Comparison of ENCODE assay signal across 16 mouse cellular contexts in the genomic region with DNA sequence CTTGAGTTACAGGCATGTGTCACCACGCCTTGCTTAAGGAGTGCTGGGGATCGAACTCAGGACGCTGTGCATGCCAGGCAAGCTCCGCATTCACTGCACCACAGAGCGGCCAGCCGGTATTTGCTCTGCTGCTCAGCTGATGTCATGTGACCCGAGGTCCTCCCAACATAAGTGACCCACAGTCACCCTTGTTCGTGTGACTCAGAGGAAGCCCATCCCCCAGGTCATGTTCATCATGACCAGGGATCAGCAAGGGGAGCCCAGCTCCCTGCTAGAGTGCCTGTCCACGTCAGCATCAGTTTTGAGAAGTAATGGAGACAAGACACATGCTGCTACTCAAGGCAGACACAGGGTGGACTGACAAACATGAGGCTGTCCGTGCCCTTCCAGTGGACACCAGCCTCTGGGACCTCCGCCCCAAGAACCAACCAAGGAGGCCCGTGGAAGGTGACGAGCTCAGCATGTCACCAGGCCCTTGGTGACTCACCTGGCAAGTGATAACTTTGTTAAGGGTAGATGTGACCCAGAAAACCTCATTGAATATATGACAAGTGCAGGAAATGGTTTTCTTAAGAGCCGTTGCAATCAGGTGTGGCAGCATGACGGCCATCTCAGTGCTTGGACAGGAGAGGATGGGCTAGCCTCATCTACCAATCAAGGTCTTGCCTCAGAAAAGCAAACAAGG. TPM values are rescaled to one million over a fixed set of nuclear protein-coding genes. Genes with fewer than 3 reads are reported as not detected.
DNase-seq lines count a peak whose midpoint lies in the region; ATAC-seq and TF ChIP-seq lines count a peak whose summit lies in the region.
"Had no signal": no experiment of that assay in that cellular context is flagged by ENCODE, and none has a peak within 500 bp of the region (broad histone marks: within the 10 kb centered on the region; RNA-seq: fewer than 3 reads in every experiment).

No protein-coding gene starts in this region.

- H3K4me2 ChIP-seq in heart, embryonic 13.5 days = no peak overlapping the region
- no peak overlapping the region for H3K4me2 ChIP-seq in liver, embryonic 16.5 days (ENCODE audit: low read depth, low read length)
- no peak overlapping the region for H3K4me2 ChIP-seq in liver, embryonic 12.5 days
- H3K4me2 ChIP-seq: heart, embryonic 12.5 days; hindbrain, embryonic 13.5 days; lung, embryonic 15.5 days; midbrain, embryonic 12.5 days had no signal

- peaks cover 11% of the 10 kb centered on the region for H3K4me1 ChIP-seq in heart, embryonic 13.5 days
- H3K4me1 ChIP-seq in liver, embryonic 16.5 days (ENCODE audit: control insufficient read depth, low read depth, low read length) = no peaks in the 10 kb centered on the region
- H3K4me1 ChIP-seq in liver, embryonic 12.5 days = no peaks in the 10 kb centered on the region
- peaks cover 34% of the 10 kb centered on the region for H3K4me1 ChIP-seq in bone marrow macrophage, adult 2 months (ENCODE audit: control insufficient read depth, insufficient read depth, low read length)
- H3K4me1 ChIP-seq in small intestine, adult 2 months (ENCODE audit: control insufficient read depth, insufficient read depth, insufficient read length, low read length) = peaks cover 11% of the 10 kb centered on the region
- H3K4me1 ChIP-seq: hindbrain, embryonic 13.5 days; lung, embryonic 15.5 days; midbrain, embryonic 12.5 days had no signal

- H3K9me3 ChIP-seq in heart, embryonic 13.5 days = no peaks in the 10 kb centered on the region
- H3K9me3 ChIP-seq in liver, embryonic 16.5 days (replicated peaks; ENCODE audit: control insufficient read depth, low read length) = no peaks in the 10 kb centered on the region
- H3K9me3 ChIP-seq in liver, embryonic 12.5 days (replicated peaks) = no peaks in the 10 kb centered on the region
- H3K9me3 ChIP-seq: hindbrain, embryonic 13.5 days; lung, embryonic 15.5 days; midbrain, embryonic 12.5 days had no signal

- TF ChIP-seq CTCF in bone marrow macrophage, adult 2 months (IDR thresholded peaks at IDR 0.05; ENCODE audit: low read depth, low read length) = no peak
- no peak for TF ChIP-seq CTCF in small intestine, adult 2 months (IDR thresholded peaks at IDR 0.05; ENCODE audit: extremely low read depth, insufficient read length, insufficient replicate concordance, low read depth, low read length)

- no peak for DNase-seq in heart, postnatal 25 days (ENCODE audit: low spot score)
- no peak for DNase-seq in cerebellum, postnatal 10 days
- no peak for DNase-seq in gastrocnemius, postnatal 36 days
- DNase-seq: adrenal gland, postnatal 14 days; cerebellum, postnatal 14 days; gastrocnemius, postnatal 10 days had no signal

- H3K36me3 ChIP-seq in heart, embryonic 13.5 days = no peaks in the 10 kb centered on the region
- H3K36me3 ChIP-seq in liver, embryonic 16.5 days (ENCODE audit: control insufficient read depth, insufficient read depth) = no peaks in the 10 kb centered on the region
- H3K36me3 ChIP-seq in liver, embryonic 12.5 days = no peaks in the 10 kb centered on the region
- H3K36me3 ChIP-seq in small intestine, adult 2 months (ENCODE audit: control insufficient read depth, insufficient read depth, low read length) = no peaks in the 10 kb centered on the region
- H3K36me3 ChIP-seq: heart, embryonic 12.5 days; hindbrain, embryonic 13.5 days; lung, embryonic 15.5 days; midbrain, embryonic 12.5 days had no signal

- TF ChIP-seq POLR2A in bone marrow macrophage, adult 2 months (IDR thresholded peaks at IDR 0.05; ENCODE audit: borderline replicate concordance, low read depth, low read length) = no peak
- TF ChIP-seq POLR2A in small intestine, adult 2 months (IDR thresholded peaks at IDR 0.05; ENCODE audit: low read depth, low read length) = no peak

- no peak for ATAC-seq in heart, embryonic 13.5 days (ENCODE audit: extremely low read depth, insufficient number of reproducible peaks, low FRiP score, low TSS enrichment)
- ATAC-seq in liver, embryonic 16.5 days (ENCODE audit: low read depth) = peak; percentile 41
- ATAC-seq in liver, embryonic 12.5 days = no peak

- WGBS in heart, embryonic 13.5 days = 64% methylated on average over 15 of the region's 15 CpGs
- 54% methylated on average over 15 of the region's 15 CpGs for WGBS in liver, embryonic 16.5 days (ENCODE audit: insufficient replicate concordance)
- 59% methylated on average over 15 of the region's 15 CpGs for WGBS in liver, embryonic 12.5 days (ENCODE audit: insufficient replicate concordance)
- 78% methylated on average over 15 of the region's 15 CpGs for WGBS in small intestine, adult 2 months

- no peak overlapping the region for H3K4me3 ChIP-seq in heart, embryonic 13.5 days
- no peak overlapping the region for H3K4me3 ChIP-seq in liver, embryonic 16.5 days (ENCODE audit: low read depth, low read length)
- H3K4me3 ChIP-seq in liver, embryonic 12.5 days = no peak overlapping the region
- H3K4me3 ChIP-seq in bone marrow macrophage, adult 2 months (ENCODE audit: insufficient read depth, low read length) = no peak overlapping the region
- no peak overlapping the region for H3K4me3 ChIP-seq in small intestine, adult 2 months (ENCODE audit: low read depth, low read length)
- H3K4me3 ChIP-seq: heart, embryonic 12.5 days; hindbrain, embryonic 13.5 days; lung, embryonic 15.5 days; midbrain, embryonic 12.5 days had no signal

- no peaks in the 10 kb centered on the region for H3K27me3 ChIP-seq in heart, embryonic 13.5 days (replicated peaks)
- no peaks in the 10 kb centered on the region for H3K27me3 ChIP-seq in liver, embryonic 16.5 days (ENCODE audit: control insufficient read depth, insufficient read depth, low read depth, low read length)
- no peaks in the 10 kb centered on the region for H3K27me3 ChIP-seq in liver, embryonic 12.5 days (replicated peaks)
- H3K27me3 ChIP-seq in small intestine, adult 2 months (ENCODE audit: control insufficient read depth, insufficient read depth, low read length) = no peaks in the 10 kb centered on the region
- H3K27me3 ChIP-seq: hindbrain, embryonic 13.5 days; lung, embryonic 15.5 days; midbrain, embryonic 12.5 days had no signal

- intact Hi-C loops in heart, postnatal 25 days (cut with DNase I) = no loop called here
- intact Hi-C loops in gastrocnemius, postnatal 36 days (cut with DNase I) = no loop called here

- H3K9ac ChIP-seq in heart, embryonic 13.5 days = no peak overlapping the region
- no peak overlapping the region for H3K9ac ChIP-seq in liver, embryonic 16.5 days (ENCODE audit: low read depth, low read length)
- no peak overlapping the region for H3K9ac ChIP-seq in liver, embryonic 12.5 days
- H3K9ac ChIP-seq: heart, embryonic 12.5 days; hindbrain, embryonic 13.5 days; lung, embryonic 15.5 days; midbrain, embryonic 12.5 days had no signal

- H3K27ac ChIP-seq in heart, embryonic 13.5 days (replicated peaks) = 0 out of 2 replicates have a peak overlapping the region, but pooled peaks have one; percentile 3
- H3K27ac ChIP-seq in liver, embryonic 16.5 days (ENCODE audit: low read length) = no peak overlapping the region
- H3K27ac ChIP-seq in liver, embryonic 12.5 days = no peak overlapping the region
- peak overlapping the region; percentile 91 for H3K27ac ChIP-seq in bone marrow macrophage, adult 2 months (ENCODE audit: insufficient read depth, low read depth, low read length)
- H3K27ac ChIP-seq in small intestine, adult 2 months (ENCODE audit: insufficient read depth, low read depth, low read length) = 0 out of 2 replicates have a peak overlapping the region, but pooled peaks have one; percentile 17
- H3K27ac ChIP-seq: hindbrain, embryonic 13.5 days; lung, embryonic 15.5 days; midbrain, embryonic 12.5 days had no signal

RNA-seq across cellular contexts. Expression of gene Irf8, which starts 20.0 kb away (rescaled TPM):
- 7.1 and 7.9 TPM in 2 replicates for polyA plus RNA-seq in heart, embryonic 13.5 days (2015; fragmentation: Nextera tagmentation; extraction: Ambion mirVana)
- 1 to 10 TPM; 3.2 to 4.5 TPM for total RNA-seq in heart, postnatal 25 days (2021)
- polyA plus RNA-seq in liver, embryonic 16.5 days (2015; fragmentation: Nextera tagmentation; extraction: Ambion mirVana) = 17.4 and 18.9 TPM in 2 replicates
- polyA plus RNA-seq in liver, embryonic 12.5 days (2016; fragmentation: Nextera tagmentation; extraction: Ambion mirVana) = 10.6 TPM in 2 replicates
- 157 and 163 TPM in 2 replicates for polyA plus RNA-seq in bone marrow macrophage, adult 2 months (2012; ENCODE audit: insufficient read depth, insufficient read length, missing spikeins)
- polyA plus RNA-seq in small intestine, adult 2 months (2012; rRNA removed) = 48.7 and 124 TPM in 2 replicates
- 1 to 10 TPM; 6.7 to 9.9 TPM for total RNA-seq in gastrocnemius, postnatal 36 days (2021)
- total RNA-seq: MEL had no signal

RNA-seq across cellular contexts. Expression of gene Emc8, which starts 47.8 kb away (rescaled TPM):
- polyA plus RNA-seq in heart, embryonic 13.5 days (2015; fragmentation: Nextera tagmentation; extraction: Ambion mirVana) = 164 and 174 TPM in 2 replicates
- 10 to 100 TPM; 45.6 to 46.9 TPM for total RNA-seq in heart, postnatal 25 days (2021)
- polyA plus RNA-seq in liver, embryonic 16.5 days (2015; fragmentation: Nextera tagmentation; extraction: Ambion mirVana) = 83.1 and 93.1 TPM in 2 replicates
- polyA plus RNA-seq in liver, embryonic 12.5 days (2016; fragmentation: Nextera tagmentation; extraction: Ambion mirVana) = 171 and 180 TPM in 2 replicates
- 56.5 and 61.3 TPM in 2 replicates for polyA plus RNA-seq in bone marrow macrophage, adult 2 months (2012; ENCODE audit: insufficient read depth, insufficient read length, missing spikeins)
- polyA plus RNA-seq in small intestine, adult 2 months (2012; rRNA removed) = 65.0 and 109 TPM in 2 replicates
- 10 to 100 TPM; 23.4 to 26.9 TPM for total RNA-seq in gastrocnemius, postnatal 36 days (2021)

RNA-seq across cellular contexts. Expression of gene Cox4i1, which starts 48.1 kb away (rescaled TPM):
- polyA plus RNA-seq in heart, embryonic 13.5 days (2015; fragmentation: Nextera tagmentation; extraction: Ambion mirVana) = 1,738 and 2,034 TPM in 2 replicates
- 1,000 to 10,000 TPM; 4,549 to 4,664 TPM for total RNA-seq in heart, postnatal 25 days (2021)
- 638 and 672 TPM in 2 replicates for polyA plus RNA-seq in liver, embryonic 16.5 days (2015; fragmentation: Nextera tagmentation; extraction: Ambion mirVana)
- polyA plus RNA-seq in liver, embryonic 12.5 days (2016; fragmentation: Nextera tagmentation; extraction: Ambion mirVana) = 769 and 831 TPM in 2 replicates
- 607 and 651 TPM in 2 replicates for polyA plus RNA-seq in bone marrow macrophage, adult 2 months (2012; ENCODE audit: insufficient read depth, insufficient read length, missing spikeins)
- 631 and 1,064 TPM in 2 replicates for polyA plus RNA-seq in small intestine, adult 2 months (2012; rRNA removed)
- 1,000 to 10,000 TPM; 1,608 to 1,616 TPM for total RNA-seq in gastrocnemius, postnatal 36 days (2021)

RNA-seq across cellular contexts. Expression of gene Gm27021, which starts 48.3 kb away (rescaled TPM):
- 2.0 and 2.3 TPM in 2 replicates for polyA plus RNA-seq in heart, embryonic 13.5 days (2015; fragmentation: Nextera tagmentation; extraction: Ambion mirVana)
- total RNA-seq in heart, postnatal 25 days (2021) = not detected
- polyA plus RNA-seq in liver, embryonic 16.5 days (2015; fragmentation: Nextera tagmentation; extraction: Ambion mirVana) = 0.15 and 0.23 TPM in 2 replicates
- polyA plus RNA-seq in liver, embryonic 12.5 days (2016; fragmentation: Nextera tagmentation; extraction: Ambion mirVana) = 0.69 and 0.79 TPM in 2 replicates
- not detected in 2 replicates for polyA plus RNA-seq in bone marrow macrophage, adult 2 months (2012; ENCODE audit: insufficient read depth, insufficient read length, missing spikeins)
- polyA plus RNA-seq in small intestine, adult 2 months (2012; rRNA removed) = 11.4 TPM in 1 of 2 replicates, not detected in the other
- total RNA-seq in gastrocnemius, postnatal 36 days (2021) = not detected
- total RNA-seq: adrenal gland, postnatal 14 days; gastrocnemius, postnatal 10 days had no signal
- polyA plus RNA-seq: heart, embryonic 12.5 days had no signal

Comparison
In these comparisons a context has a peak if more than half of its experiments do, and no peak if none do; other contexts are left out.
1. H3K27ac ChIP-seq: peak in heart, embryonic 13.5 days (single experiment), bone marrow macrophage, adult 2 months (single experiment) and small intestine, adult 2 months (single experiment); none in liver, embryonic 16.5 days (single experiment) and liver, embryonic 12.5 days (single experiment).